Mouse (Mus musculus) cerebellum, postnatal 14 days (tissue): ENCODE results near the gene Dbh.

ENCODE experiments used
- DNase-seq, 2 experiments: peaks; one replicate each; pipeline ENCODE4 v3.0.0; 2021; ENCODE audit warnings: mixed read lengths in 2 of 2

Dbh gene

DNA sequence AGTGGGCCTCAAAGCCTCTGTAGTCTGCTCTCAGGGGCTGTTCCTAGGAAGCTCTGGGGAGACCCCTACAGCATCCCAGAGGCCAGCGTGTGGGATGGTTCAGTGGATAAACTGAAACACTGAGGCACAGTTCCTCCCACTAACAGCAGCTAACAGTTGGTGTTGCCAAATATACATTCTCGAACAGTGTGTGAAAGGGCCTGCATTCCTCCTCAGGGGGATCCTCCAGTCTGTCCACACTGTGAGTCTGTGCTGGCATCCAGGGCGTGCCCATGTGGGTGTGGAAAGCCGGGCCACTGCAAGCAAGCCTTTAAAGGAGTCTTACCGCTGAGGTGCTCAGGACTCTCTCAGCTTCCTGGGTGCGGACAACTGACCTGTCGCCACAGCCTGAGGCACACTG, 61.5 kb downstream of the Dbh start:
- DNase-seq, result no peak

DNA sequence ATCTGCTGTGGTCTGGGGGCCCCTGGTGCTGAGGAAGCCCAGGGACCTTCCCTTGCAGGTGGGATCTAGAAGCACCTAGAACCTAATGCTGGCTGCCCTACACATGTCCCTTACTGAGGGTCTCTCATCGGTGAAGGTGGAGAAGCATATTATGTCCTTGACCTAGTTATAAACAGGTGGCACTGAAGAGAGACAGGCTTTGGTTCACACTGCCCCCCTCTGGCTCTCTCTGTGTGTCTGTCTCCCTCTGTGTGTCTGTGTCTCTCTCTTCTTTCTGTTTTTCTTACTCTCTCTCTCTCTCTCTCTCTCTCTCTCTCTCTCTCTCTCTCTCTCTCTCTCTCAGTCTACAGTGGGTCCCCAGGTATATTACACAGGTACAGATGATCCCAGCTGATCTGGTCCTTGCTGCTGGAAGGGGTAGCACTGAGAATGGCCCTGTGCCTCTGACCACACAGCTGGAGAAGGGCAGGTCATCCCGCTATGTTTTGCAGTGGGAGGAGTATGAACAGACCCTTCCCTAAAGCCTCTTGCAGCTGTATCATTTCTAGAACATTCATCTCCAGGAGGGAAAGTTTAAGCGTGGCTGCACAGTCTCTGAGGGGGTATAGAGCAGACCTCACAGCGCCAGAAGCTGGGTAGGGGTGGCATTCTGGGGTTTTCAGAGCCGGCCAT, 63.9 kb downstream of the Dbh start:
- DNase-seq, result no peak

DNA sequence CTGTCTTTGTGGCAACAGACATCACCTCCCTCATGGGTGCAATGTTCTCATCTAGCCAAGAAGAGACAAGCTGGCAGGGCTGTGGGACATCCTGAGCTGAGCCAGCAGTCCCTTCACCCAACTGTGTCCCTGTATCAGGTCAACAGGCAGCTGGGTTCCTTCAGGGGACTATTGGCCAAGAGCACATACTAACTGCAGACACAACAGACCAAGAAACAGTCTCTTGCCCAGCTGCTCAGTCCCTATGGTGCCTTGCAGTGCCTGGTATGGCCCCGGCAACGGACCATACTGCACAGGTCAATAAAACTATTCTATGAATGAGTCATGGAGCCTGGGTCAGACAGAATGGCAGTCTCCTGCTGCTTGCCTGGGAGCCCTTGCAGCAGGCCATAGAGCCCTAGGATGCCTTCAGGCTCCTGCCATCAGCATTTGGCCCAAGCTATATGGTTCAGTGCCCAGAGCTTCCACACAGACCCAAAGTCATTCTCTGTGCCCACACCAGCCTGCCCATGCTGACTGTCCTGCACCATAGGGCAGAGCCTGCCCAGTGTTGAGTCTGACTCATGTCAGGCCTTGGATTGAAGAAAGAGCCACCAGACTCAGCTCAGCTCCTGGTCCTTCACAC, 64.6 kb downstream of the Dbh start:
- DNase-seq, result peak; percentile 37 to 52

DNA sequence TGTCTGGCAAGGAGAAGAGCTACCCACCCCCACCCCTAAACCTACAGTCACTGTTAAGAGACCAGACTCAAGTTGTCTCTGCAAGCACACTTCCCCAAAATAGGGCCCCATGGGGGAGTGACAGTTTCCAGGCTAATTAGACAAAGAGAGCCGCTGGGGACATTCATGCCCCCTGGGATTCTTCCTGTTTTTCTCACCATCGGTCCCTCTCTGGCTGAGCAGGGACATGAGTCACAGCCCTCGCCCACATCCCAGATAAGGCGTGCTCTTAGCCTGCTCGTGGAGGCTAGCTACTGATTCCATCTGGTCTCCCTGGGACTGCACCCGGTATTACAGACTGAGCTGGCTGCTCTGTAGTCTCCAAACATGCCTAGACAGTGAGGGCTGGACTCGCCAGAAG, 67.3 kb downstream of the Dbh start:
- no peak for DNase-seq
